Mouse (Mus musculus) kidney, embryonic 14.5 days (tissue): ENCODE results near the gene Alpl. TPM values are rescaled to one million over a fixed set of nuclear protein-coding genes. Genes with fewer than 3 reads are reported as not detected.

Experiments used
- ATAC-seq: fragments of 200-750 bp; cut with Nextera tagmentation; 2 replicates; pipeline ENCODE4 v1.8.0; 2017; ENCODE audit warnings: moderate number of reproducible peaks, mild to moderate bottlenecking, moderate TSS enrichment, moderate library complexity; ENCODE audit not compliant: low FRiP score, low TSS enrichment
- H3K27ac ChIP-seq: fragments of 300-500 bp; sonication (generic); 2 replicates; pipeline ENCODE4 v1.5.1; 2014; ENCODE audit warnings: low read depth, mild to moderate bottlenecking, low read length, moderate library complexity, mixed read lengths
- H3K27me3 ChIP-seq: fragments of 300-500 bp; sonication (generic); 2 replicates; pipeline ENCODE4 v1.6.1; 2014; ENCODE audit warnings: mild to moderate bottlenecking, low read length; ENCODE audit not compliant: control insufficient read depth, insufficient read depth
- H3K36me3 ChIP-seq: fragments of 300-500 bp; sonication (generic); 2 replicates; pipeline ENCODE4 v1.6.1; 2014; ENCODE audit warnings: low read length, mixed read lengths; ENCODE audit not compliant: control insufficient read depth, insufficient read depth
- H3K4me1 ChIP-seq: fragments of 300-500 bp; sonication (generic); 2 replicates; pipeline ENCODE4 v1.6.1; 2014; ENCODE audit warnings: low read length, mixed read lengths; ENCODE audit not compliant: control insufficient read depth, insufficient read depth
- H3K4me2 ChIP-seq: fragments of 300-500 bp; sonication (generic); replicated peaks from 2 replicates; pipeline ENCODE4 v1.6.1; 2014; ENCODE audit warnings: low read depth, mild to moderate bottlenecking, low read length
- H3K4me3 ChIP-seq: fragments of 300-500 bp; sonication (generic); 2 replicates; pipeline ENCODE4 v1.5.1; 2014; ENCODE audit warnings: mild to moderate bottlenecking, low read length
- H3K9ac ChIP-seq: fragments of 300-500 bp; sonication (generic); 2 replicates; pipeline ENCODE4 v1.6.1; 2014; ENCODE audit warnings: low read depth, mild to moderate bottlenecking, low read length, moderate library complexity
- H3K9me3 ChIP-seq: fragments of 300-500 bp; sonication (generic); 2 replicates; pipeline ENCODE4 v1.6.1; 2016; ENCODE audit warnings: low read length; ENCODE audit not compliant: control insufficient read depth
- WGBS: fragments of 180-500 bp; shearing (Covaris S2); extraction: QIAGEN DNeasy Blood & Tissue Kit; methylation state at CpG from one replicate; pipeline ENCODE4 v1.1.7; 2014; 5-methylcytosine and 5-hydroxymethylcytosine counted together
- polyA plus RNA-seq: library from polyadenylated mRNA; unstranded; fragments of >200 nt; fragmentation: Nextera tagmentation; extraction: Ambion mirVana; gene quantifications from 2 replicates; pipeline ENCODE4 v1.2.1, GENCODE M21; 2014

The Alpl gene
- polyA plus RNA-seq, 1 experiment from 2014 or later: 10.2 TPM

- H3K9me3 ChIP-seq: no peaks in the 10 kb centered on the region
- WGBS: 17% methylated on average over 6 of the region's 6 CpGs
- H3K4me3 ChIP-seq: no peak overlapping the region
- no peak overlapping the region for H3K4me2 ChIP-seq
- H3K27me3 ChIP-seq: 0 out of 2 replicates have a peak, but pooled peaks cover 5% of the 10 kb centered on the region
- ATAC-seq: no peak
- no peaks in the 10 kb centered on the region for H3K36me3 ChIP-seq
- H3K9ac ChIP-seq: no peak overlapping the region
- no peak overlapping the region for H3K27ac ChIP-seq
- H3K4me1 ChIP-seq: peaks cover under 1% of the 10 kb centered on the region; the same call in 1 of the 2 replicates
Observed at GRCm38 (mm10) chr4:137830380-137830779, 34.2 kb upstream of the Alpl start.

GRCm38 (mm10) chr4:137824881-137825280 lies 28.7 kb upstream of the Alpl start:
- WGBS: 86% methylated on average over 2 of the region's 2 CpGs
- no peak for ATAC-seq
- no peak overlapping the region for H3K4me2 ChIP-seq
- H3K36me3 ChIP-seq: no peaks in the 10 kb centered on the region
- no peak overlapping the region for H3K9ac ChIP-seq
- no peaks in the 10 kb centered on the region for H3K9me3 ChIP-seq
- no peak overlapping the region for H3K27ac ChIP-seq
- H3K4me1 ChIP-seq: no peaks in the 10 kb centered on the region
- 0 out of 2 replicates have a peak, but pooled peaks cover 5% of the 10 kb centered on the region for H3K27me3 ChIP-seq
- H3K4me3 ChIP-seq: no peak overlapping the region

GRCm38 (mm10) chr4:137823542-137823941 lies 27.4 kb upstream of the Alpl start:
- no peak overlapping the region for H3K4me3 ChIP-seq
- H3K27ac ChIP-seq: no peak overlapping the region
- H3K4me2 ChIP-seq: no peak overlapping the region
- no peaks in the 10 kb centered on the region for H3K9me3 ChIP-seq
- no peaks in the 10 kb centered on the region for H3K4me1 ChIP-seq
- no peaks in the 10 kb centered on the region for H3K27me3 ChIP-seq
- H3K36me3 ChIP-seq: no peaks in the 10 kb centered on the region
- 86% methylated on average over 3 of the region's 3 CpGs for WGBS
- no peak for ATAC-seq
- H3K9ac ChIP-seq: no peak overlapping the region

GRCm38 (mm10) chr4:137822537-137822936 lies 26.4 kb upstream of the Alpl start:
- no peak overlapping the region for H3K4me3 ChIP-seq
- no peak for ATAC-seq
- no peaks in the 10 kb centered on the region for H3K4me1 ChIP-seq
- H3K4me2 ChIP-seq: no peak overlapping the region
- H3K9ac ChIP-seq: no peak overlapping the region
- no peaks in the 10 kb centered on the region for H3K36me3 ChIP-seq
- WGBS: 91% methylated on average over 5 of the region's 5 CpGs
- H3K9me3 ChIP-seq: no peaks in the 10 kb centered on the region
- H3K27ac ChIP-seq: no peak overlapping the region
- no peaks in the 10 kb centered on the region for H3K27me3 ChIP-seq

- Histone ChIP-seq H3K4me2 (no peak overlapping the region), H3K36me3 (no peaks in the 10 kb centered on the region), H3K27ac (no peak overlapping the region), H3K4me1 (no peaks in the 10 kb centered on the region), H3K9me3 (no peaks in the 10 kb centered on the region), H3K27me3 (no peaks in the 10 kb centered on the region), H3K9ac (no peak overlapping the region), H3K4me3 (no peak overlapping the region)
- ATAC-seq: no peak
- WGBS: 41% methylated on average over 3 of the region's 3 CpGs
Observed at GRCm38 (mm10) chr4:137820721-137821120, 24.5 kb upstream of the Alpl start.

GRCm38 (mm10) chr4:137819487-137819886 lies 23.3 kb upstream of the Alpl start:
- Histone ChIP-seq H3K9ac (no peak overlapping the region), H3K4me1 (no peaks in the 10 kb centered on the region), H3K4me2 (no peak overlapping the region), H3K36me3 (no peaks in the 10 kb centered on the region), H3K27ac (no peak overlapping the region), H3K9me3 (no peaks in the 10 kb centered on the region), H3K27me3 (no peaks in the 10 kb centered on the region), H3K4me3 (no peak overlapping the region)
- WGBS: 97% methylated on average over 2 of the region's 2 CpGs
- ATAC-seq: no peak

- Histone ChIP-seq H3K9ac (no peak overlapping the region), H3K4me3 (no peak overlapping the region), H3K27me3 (no peaks in the 10 kb centered on the region), H3K4me2 (no peak overlapping the region), H3K4me1 (no peaks in the 10 kb centered on the region), H3K9me3 (no peaks in the 10 kb centered on the region), H3K27ac (no peak overlapping the region), H3K36me3 (no peaks in the 10 kb centered on the region)
- ATAC-seq: no peak
- 91% methylated on average over 3 of the region's 3 CpGs for WGBS
Observed at GRCm38 (mm10) chr4:137818341-137818740, 22.2 kb upstream of the Alpl start.

GRCm38 (mm10) chr4:137816216-137816615 lies 20.0 kb upstream of the Alpl start:
- H3K27ac ChIP-seq: no peak overlapping the region
- H3K4me1 ChIP-seq: no peaks in the 10 kb centered on the region
- no peaks in the 10 kb centered on the region for H3K36me3 ChIP-seq
- H3K27me3 ChIP-seq: no peaks in the 10 kb centered on the region
- no peaks in the 10 kb centered on the region for H3K9me3 ChIP-seq
- 83% methylated on average over 7 of the region's 7 CpGs for WGBS
- no peak overlapping the region for H3K4me3 ChIP-seq
- no peak overlapping the region for H3K9ac ChIP-seq
- no peak for ATAC-seq
- no peak overlapping the region for H3K4me2 ChIP-seq

GRCm38 (mm10) chr4:137815473-137815872 lies 19.3 kb upstream of the Alpl start:
- no peaks in the 10 kb centered on the region for H3K9me3 ChIP-seq
- no peaks in the 10 kb centered on the region for H3K36me3 ChIP-seq
- no peak for ATAC-seq
- no peak overlapping the region for H3K27ac ChIP-seq
- H3K4me2 ChIP-seq: no peak overlapping the region
- no peaks in the 10 kb centered on the region for H3K4me1 ChIP-seq
- WGBS: 82% methylated on average over 3 of the region's 3 CpGs
- H3K4me3 ChIP-seq: no peak overlapping the region
- H3K27me3 ChIP-seq: no peaks in the 10 kb centered on the region
- H3K9ac ChIP-seq: no peak overlapping the region
